Mouse (Mus musculus): ENCODE data around the gene Ccdc6.

DNA sequence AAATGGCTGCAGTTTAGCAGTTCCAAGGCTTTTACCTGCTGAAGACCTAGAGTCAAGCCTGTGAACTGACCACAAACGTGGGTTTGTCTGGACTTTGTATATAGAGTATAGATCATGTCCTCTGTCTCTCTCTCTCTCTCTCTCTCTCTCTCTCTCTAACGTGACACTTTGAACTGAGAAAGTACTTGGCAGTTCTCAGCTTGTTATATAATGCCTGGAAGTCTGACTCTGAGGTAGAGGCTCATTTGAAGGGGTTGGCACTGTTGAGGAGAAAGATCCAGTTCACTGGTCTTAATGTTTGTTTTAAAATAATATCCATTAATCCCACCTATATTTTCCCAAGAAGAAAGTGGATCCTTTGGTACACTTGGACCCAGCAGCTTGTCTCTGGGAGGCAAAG, 141.0 kb downstream of the Ccdc6 start:
- TF ChIP-seq CTCF (IDR thresholded peaks at IDR 0.05; ENCODE audit: control insufficient read depth, insufficient read depth, insufficient replicate concordance, low read depth, low read length): no peak
- no peak for TF ChIP-seq POLR2A (IDR thresholded peaks at IDR 0.05; ENCODE audit: control insufficient read depth, low read depth, low read length)
